Mouse (Mus musculus): ENCODE measurements around the gene Rbm17. TPM values are rescaled to one million over a fixed set of nuclear protein-coding genes. Genes with fewer than 3 reads are reported as not detected.
"Not testable (repeated sequence)": the region's sequence is repeated elsewhere in the genome, so short reads cannot be mapped to it uniquely, and the experiment has no call there.

Gene Rbm17
- polyA plus RNA-seq, 1 experiment = 48.7 TPM

DNA sequence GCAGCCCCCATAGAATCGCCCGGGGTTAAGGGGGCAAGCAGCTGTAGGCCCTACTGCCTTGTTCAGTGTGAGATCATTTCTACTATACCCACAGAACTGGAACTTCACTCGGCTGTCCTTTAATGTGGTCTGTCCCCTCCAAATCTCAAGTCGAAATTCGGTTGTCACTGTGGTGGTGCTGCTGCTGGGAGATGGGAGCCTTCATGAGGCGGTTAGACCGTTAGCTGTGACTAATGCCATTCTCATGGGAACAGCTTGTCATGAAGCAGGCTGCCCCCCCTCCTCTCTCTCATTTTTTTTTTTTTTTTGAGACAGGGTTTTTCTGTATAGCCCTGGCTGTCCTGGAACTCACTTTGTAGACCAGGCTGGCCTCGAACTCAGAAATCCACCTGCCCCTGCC lies 19.2 kb upstream of the Rbm17 start:
- H3K27ac ChIP-seq (ENCODE audit: insufficient read depth, low read depth, low read length) = no peak overlapping the region
- H3K36me3 ChIP-seq (ENCODE audit: control insufficient read depth, insufficient read depth, low read length) = no peaks in the 10 kb centered on the region
- H3K27me3 ChIP-seq (replicated peaks; ENCODE audit: control insufficient read depth, insufficient read depth, low read length) = no peaks in the 10 kb centered on the region
- 88% methylated on average over 8 of the region's 8 CpGs for WGBS
- no peak overlapping the region for H3K4me3 ChIP-seq (ENCODE audit: insufficient read depth, low read depth, low read length)
- TF ChIP-seq CTCF (conservative IDR thresholded peaks at IDR 0.05; ENCODE audit: insufficient read depth, insufficient read length, low read depth, low read length) (no peak), POLR2A (IDR thresholded peaks at IDR 0.05; ENCODE audit: low read depth, low read length) (no peak)
- no peaks in the 10 kb centered on the region for H3K4me1 ChIP-seq (ENCODE audit: control insufficient read depth, insufficient read depth, low read length)
- no peak for DNase-seq

DNA sequence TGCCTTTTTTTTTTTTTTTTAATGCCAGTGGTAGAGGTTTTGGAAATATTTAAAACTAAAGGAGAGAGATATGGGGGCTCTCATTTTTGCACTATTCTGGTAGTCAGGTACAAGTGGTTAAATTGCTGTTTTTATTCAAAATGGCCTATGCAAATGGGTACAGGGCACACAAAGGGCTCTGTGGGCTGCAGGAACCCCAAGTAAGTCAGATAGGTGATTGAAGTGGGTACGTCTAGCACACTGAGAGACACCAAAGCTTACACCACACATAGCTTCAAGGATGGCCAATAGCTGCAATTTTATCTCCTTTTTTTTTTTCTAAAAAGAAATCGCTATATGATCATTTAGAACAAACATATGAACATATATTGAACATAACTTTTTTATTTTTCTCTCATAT lies 15.6 kb upstream of the Rbm17 start:
- Histone ChIP-seq H3K4me3 (ENCODE audit: insufficient read depth, low read depth, low read length) (no peak overlapping the region), H3K27ac (ENCODE audit: insufficient read depth, low read depth, low read length) (no peak overlapping the region), H3K36me3 (ENCODE audit: control insufficient read depth, insufficient read depth, low read length) (no peaks in the 10 kb centered on the region), H3K4me1 (ENCODE audit: control insufficient read depth, insufficient read depth, low read length) (no peaks in the 10 kb centered on the region), H3K27me3 (replicated peaks; ENCODE audit: control insufficient read depth, insufficient read depth, low read length) (no peaks in the 10 kb centered on the region)
- DNase-seq = no peak
- WGBS = 89% methylated on average over 2 of the region's 2 CpGs
- no peak for TF ChIP-seq CTCF (conservative IDR thresholded peaks at IDR 0.05; ENCODE audit: insufficient read depth, insufficient read length, low read depth, low read length)
- TF ChIP-seq POLR2A (IDR thresholded peaks at IDR 0.05; ENCODE audit: low read depth, low read length) = no peak

DNA sequence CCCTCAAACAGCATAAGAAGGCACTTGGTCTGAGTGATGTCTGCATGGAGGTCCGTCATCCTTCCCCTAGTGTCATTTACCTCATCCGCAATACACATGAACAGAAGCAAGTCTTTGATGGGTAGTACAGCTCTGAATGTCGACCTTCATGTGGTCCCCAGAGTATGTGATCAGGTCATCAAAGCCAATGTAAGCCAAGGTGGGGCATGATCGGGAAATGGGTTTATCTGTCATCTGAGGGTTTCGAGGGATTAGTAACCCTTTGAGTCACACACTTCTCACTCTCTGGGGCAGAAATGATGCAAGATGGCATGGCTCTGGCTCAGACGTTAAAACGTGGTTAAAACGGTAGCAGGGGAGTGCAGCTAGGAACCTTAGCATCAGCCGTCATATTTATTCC lies 12.9 kb upstream of the Rbm17 start:
- WGBS = 89% methylated on average over 9 of the region's 9 CpGs
- Histone ChIP-seq H3K36me3 (ENCODE audit: control insufficient read depth, insufficient read depth, low read length) (no peaks in the 10 kb centered on the region), H3K4me1 (ENCODE audit: control insufficient read depth, insufficient read depth, low read length) (no peaks in the 10 kb centered on the region), H3K27me3 (replicated peaks; ENCODE audit: control insufficient read depth, insufficient read depth, low read length) (no peaks in the 10 kb centered on the region), H3K27ac (ENCODE audit: insufficient read depth, low read depth, low read length) (no peak overlapping the region), H3K4me3 (ENCODE audit: insufficient read depth, low read depth, low read length) (no peak overlapping the region)
- TF ChIP-seq POLR2A (IDR thresholded peaks at IDR 0.05; ENCODE audit: low read depth, low read length) (no peak), CTCF (conservative IDR thresholded peaks at IDR 0.05; ENCODE audit: insufficient read depth, insufficient read length, low read depth, low read length) (no peak)
- no peak for DNase-seq

DNA sequence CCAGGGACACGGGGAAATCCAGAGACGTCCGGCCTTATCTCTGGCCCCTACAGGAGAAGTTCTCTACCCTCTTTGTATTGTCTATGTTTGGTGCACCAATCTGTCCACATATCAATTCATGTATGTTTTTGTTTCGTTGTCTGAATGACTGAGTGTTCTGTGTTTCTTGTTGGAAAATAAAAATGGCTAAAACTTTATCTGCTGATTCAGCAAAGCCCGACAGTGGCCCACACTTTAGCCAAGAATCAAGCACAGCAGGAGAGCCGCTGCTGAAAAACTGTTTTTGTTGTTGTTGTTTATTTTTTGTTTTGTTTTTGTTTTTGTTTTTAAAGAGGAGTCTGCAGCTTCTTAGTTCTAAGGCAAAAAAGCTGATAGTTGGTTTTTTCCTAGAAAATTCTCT lies 9.0 kb upstream of the Rbm17 start:
- DNase-seq; H3K36me3 ChIP-seq (ENCODE audit: control insufficient read depth, insufficient read depth, low read length); H3K27me3 ChIP-seq (replicated peaks; ENCODE audit: control insufficient read depth, insufficient read depth, low read length); H3K4me1 ChIP-seq (ENCODE audit: control insufficient read depth, insufficient read depth, low read length); H3K27ac ChIP-seq (ENCODE audit: insufficient read depth, low read depth, low read length); H3K4me3 ChIP-seq (ENCODE audit: insufficient read depth, low read depth, low read length): not testable (repeated sequence)
- WGBS = 88% methylated on average over 6 of the region's 6 CpGs

DNA sequence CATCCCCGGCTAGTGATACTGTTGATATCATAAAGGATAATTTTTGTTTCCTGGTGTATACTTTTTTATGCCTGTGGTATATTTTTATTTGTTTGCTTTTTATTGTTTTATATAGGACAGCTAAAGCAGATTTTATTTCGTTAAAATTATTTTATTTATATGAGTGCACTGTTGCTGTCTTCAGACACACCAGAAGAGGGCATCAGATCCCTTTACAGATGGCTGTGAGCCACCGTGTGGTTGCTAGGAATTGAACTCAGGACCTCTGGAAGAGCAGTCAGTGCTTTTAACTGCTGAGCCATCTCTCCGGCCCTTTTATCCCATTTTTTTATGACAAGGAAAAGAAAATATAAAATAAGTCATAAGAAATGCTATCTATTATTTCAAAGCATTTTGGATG lies 2.8 kb upstream of the Rbm17 start:
- 69% methylated on average over 4 of the region's 4 CpGs for WGBS
- H3K36me3 ChIP-seq (ENCODE audit: control insufficient read depth, insufficient read depth, low read length); H3K4me1 ChIP-seq (ENCODE audit: control insufficient read depth, insufficient read depth, low read length); DNase-seq; H3K27me3 ChIP-seq (replicated peaks; ENCODE audit: control insufficient read depth, insufficient read depth, low read length); H3K27ac ChIP-seq (ENCODE audit: insufficient read depth, low read depth, low read length); H3K4me3 ChIP-seq (ENCODE audit: insufficient read depth, low read depth, low read length): not testable (repeated sequence)

DNA sequence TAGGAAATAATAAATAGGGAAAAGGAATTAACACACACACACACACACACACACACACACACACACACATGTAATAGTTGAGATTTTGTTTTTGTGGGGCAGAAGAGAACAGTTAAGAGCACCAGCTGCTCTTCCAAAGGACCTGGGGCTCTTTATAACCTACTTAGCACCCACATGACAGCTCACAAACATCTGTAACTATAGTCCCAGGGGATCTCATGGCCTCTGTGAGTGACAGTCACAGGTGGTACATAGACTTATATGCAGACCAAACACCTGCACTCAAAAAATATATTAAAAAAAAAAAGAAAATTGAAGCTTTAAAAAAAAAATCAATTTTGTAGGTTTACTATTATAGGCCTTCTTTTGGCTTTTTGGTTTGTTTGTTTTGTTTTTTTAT lies 958 bp upstream of the Rbm17 start:
- no peak overlapping the region for H3K27ac ChIP-seq (ENCODE audit: insufficient read depth, low read depth, low read length)
- DNase-seq = no peak
- no peaks in the 10 kb centered on the region for H3K27me3 ChIP-seq (replicated peaks; ENCODE audit: control insufficient read depth, insufficient read depth, low read length)
- no peak for TF ChIP-seq POLR2A (IDR thresholded peaks at IDR 0.05; ENCODE audit: low read depth, low read length)
- TF ChIP-seq CTCF (conservative IDR thresholded peaks at IDR 0.05; ENCODE audit: insufficient read depth, insufficient read length, low read depth, low read length) = no peak
- H3K36me3 ChIP-seq (ENCODE audit: control insufficient read depth, insufficient read depth, low read length) = no peaks in the 10 kb centered on the region
- H3K4me3 ChIP-seq (ENCODE audit: insufficient read depth, low read depth, low read length) = no peak overlapping the region
- H3K4me1 ChIP-seq (ENCODE audit: control insufficient read depth, insufficient read depth, low read length) = no peaks in the 10 kb centered on the region; the same call in 1 of the 2 replicates

DNA sequence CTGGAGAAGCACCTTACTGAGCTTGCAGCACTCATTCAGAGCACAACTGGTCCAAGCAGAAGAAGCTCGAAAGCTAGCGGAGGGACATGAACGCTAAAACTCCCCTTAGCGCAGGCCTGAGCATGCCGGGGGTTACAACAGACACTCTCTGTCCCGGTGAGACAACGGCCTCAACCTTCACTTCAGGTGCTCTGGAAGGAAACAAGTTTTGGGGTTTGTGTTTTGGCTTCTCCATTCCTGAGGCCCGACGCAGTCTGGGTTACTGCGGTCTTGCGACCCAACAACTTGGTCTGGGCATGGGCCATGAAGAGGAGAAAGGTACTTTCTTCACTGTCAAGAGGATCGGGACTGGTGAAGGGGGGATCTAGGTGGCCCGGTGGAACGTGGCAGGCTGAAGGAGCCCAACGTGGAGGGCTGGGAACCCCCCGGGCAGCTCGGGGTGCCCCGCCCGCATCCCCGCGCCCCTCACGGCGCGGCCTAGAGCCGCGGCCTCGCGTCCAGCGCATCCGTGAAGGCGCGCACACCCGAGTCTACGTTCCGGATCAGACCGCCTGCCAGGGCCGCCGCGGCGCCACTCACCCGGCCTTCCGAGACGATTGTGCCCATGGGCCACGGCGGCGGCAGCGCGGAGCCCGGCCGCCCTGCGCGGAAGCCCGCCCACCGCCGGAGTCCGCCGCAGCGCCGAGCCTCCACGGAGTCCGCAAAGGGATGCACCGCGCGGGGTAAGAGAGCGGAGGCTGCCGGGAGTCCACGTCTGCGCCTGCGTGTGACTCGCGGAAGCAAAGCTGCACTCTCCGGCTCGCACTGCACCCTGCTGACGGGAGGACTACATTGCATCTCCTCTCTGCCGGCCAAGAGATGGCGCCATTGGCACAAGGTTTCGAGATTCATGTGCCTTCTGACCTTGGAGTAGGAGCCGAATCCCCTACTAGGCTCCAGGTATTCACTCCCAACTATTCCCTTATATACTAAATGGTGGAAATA lies 1.2 kb downstream of the Rbm17 start:
- peak overlapping the region; percentile 71 for H3K4me3 ChIP-seq (ENCODE audit: insufficient read depth, low read depth, low read length)
- under 1% methylated on average over 78 of the region's 78 CpGs for WGBS
- DNase-seq = peak; percentile 96
- H3K27me3 ChIP-seq (replicated peaks; ENCODE audit: control insufficient read depth, insufficient read depth, low read length) = no peaks in the 10 kb centered on the region
- H3K4me1 ChIP-seq (ENCODE audit: control insufficient read depth, insufficient read depth, low read length) = no peaks in the 10 kb centered on the region; the same call in 1 of the 2 replicates
- TF ChIP-seq CTCF (conservative IDR thresholded peaks at IDR 0.05; ENCODE audit: insufficient read depth, insufficient read length, low read depth, low read length) = peak; percentile 100
- TF ChIP-seq POLR2A (IDR thresholded peaks at IDR 0.05; ENCODE audit: low read depth, low read length) = peak; percentile 43
- H3K36me3 ChIP-seq (ENCODE audit: control insufficient read depth, insufficient read depth, low read length) = no peaks in the 10 kb centered on the region
- H3K27ac ChIP-seq (ENCODE audit: insufficient read depth, low read depth, low read length) = no peak overlapping the region
